Comparison of ENCODE assay signal across 8 mouse cellular contexts in genomic region chr14:20544467-20545411, GRCm38 (mm10). TPM values are rescaled to one million over a fixed set of nuclear protein-coding genes. Genes with fewer than 3 reads are reported as not detected.
DNase-seq lines count a peak whose midpoint lies in the region; ATAC-seq lines count a peak whose summit lies in the region.

No protein-coding gene starts in this region.

- H3K4me2 ChIP-seq in embryonic facial prominence, embryonic 14.5 days (ENCODE audit: low read depth, low read length) = peak overlapping the region; percentile 63
- peak overlapping the region; percentile 44; the same call in 1 of the 2 replicates for H3K4me2 ChIP-seq in limb, embryonic 11.5 days (ENCODE audit: low read depth, severe bottlenecking)
- H3K4me2 ChIP-seq in neural tube, embryonic 15.5 days = peak overlapping the region; percentile 56

- peaks cover 18% of the 10 kb centered on the region for H3K4me1 ChIP-seq in embryonic facial prominence, embryonic 14.5 days (ENCODE audit: control insufficient read depth, insufficient read depth, low read length)
- no peaks in the 10 kb centered on the region for H3K4me1 ChIP-seq in limb, embryonic 11.5 days (ENCODE audit: control insufficient read depth, insufficient read depth, low read length)
- peaks cover 18% of the 10 kb centered on the region for H3K4me1 ChIP-seq in neural tube, embryonic 15.5 days

- peak; percentile 7 for DNase-seq in thymus, postnatal 14 days
- DNase-seq in thymus, adult 18-20 months = no peak
- no peak for DNase-seq in embryonic facial prominence, embryonic 14.5 days (ENCODE audit: low spot score)
- no peak for DNase-seq in limb, embryonic 11.5 days (ENCODE audit: low spot score)
- DNase-seq in thymus, postnatal 36 days = no peak
- no peak for DNase-seq in right cerebral cortex, adult 2 months (ENCODE audit: low spot score in 2 of 2)
- DNase-seq in urinary bladder, postnatal 10 days (ENCODE audit: low spot score) = no peak

- peaks cover 27% of the 10 kb centered on the region for H3K36me3 ChIP-seq in embryonic facial prominence, embryonic 14.5 days (ENCODE audit: control insufficient read depth, insufficient read depth, low read length)
- no peaks in the 10 kb centered on the region for H3K36me3 ChIP-seq in limb, embryonic 11.5 days (ENCODE audit: control insufficient read depth, insufficient read depth, low read length)
- peaks cover 19% of the 10 kb centered on the region for H3K36me3 ChIP-seq in neural tube, embryonic 15.5 days

- peak overlapping the region; percentile 98; the same call in 1 of the 2 replicates for H3K9ac ChIP-seq in embryonic facial prominence, embryonic 14.5 days (ENCODE audit: low read depth, low read length)
- no peak overlapping the region for H3K9ac ChIP-seq in limb, embryonic 11.5 days (ENCODE audit: low read length)
- H3K9ac ChIP-seq in neural tube, embryonic 15.5 days (replicated peaks) = no peak overlapping the region

- WGBS in embryonic facial prominence, embryonic 14.5 days = 70% methylated on average over 7 of the region's 7 CpGs
- 88% methylated on average over 7 of the region's 7 CpGs for WGBS in limb, embryonic 11.5 days
- WGBS in neural tube, embryonic 15.5 days = 77% methylated on average over 7 of the region's 7 CpGs

- peak overlapping the region; percentile 88 for H3K4me3 ChIP-seq in embryonic facial prominence, embryonic 14.5 days (ENCODE audit: low read depth, low read length)
- peak overlapping the region; percentile 96; the same call in 1 of the 2 replicates for H3K4me3 ChIP-seq in limb, embryonic 11.5 days (ENCODE audit: low read depth, low read length)
- H3K4me3 ChIP-seq in neural tube, embryonic 15.5 days (replicated peaks) = peak overlapping the region; percentile 92

- no peaks in the 10 kb centered on the region for H3K9me3 ChIP-seq in embryonic facial prominence, embryonic 14.5 days (ENCODE audit: control insufficient read depth, low read length)
- H3K9me3 ChIP-seq in limb, embryonic 11.5 days (ENCODE audit: control insufficient read depth, low read length) = no peaks in the 10 kb centered on the region
- no peaks in the 10 kb centered on the region for H3K9me3 ChIP-seq in neural tube, embryonic 15.5 days (replicated peaks)

- H3K27ac ChIP-seq in embryonic facial prominence, embryonic 14.5 days (replicated peaks; ENCODE audit: low read depth, low read length) = no peak overlapping the region; the same call in 1 of the 2 replicates
- no peak overlapping the region for H3K27ac ChIP-seq in limb, embryonic 11.5 days (replicated peaks; ENCODE audit: low read depth, low read length)
- H3K27ac ChIP-seq in neural tube, embryonic 15.5 days (replicated peaks) = no peak overlapping the region

- no peak for ATAC-seq in embryonic facial prominence, embryonic 14.5 days (ENCODE audit: low read depth)
- no peak for ATAC-seq in limb, embryonic 11.5 days (ENCODE audit: insufficient number of reproducible peaks, low FRiP score, low TSS enrichment, low read depth)
- ATAC-seq in neural tube, embryonic 15.5 days (ENCODE audit: low FRiP score) = no peak

- H3K27me3 ChIP-seq in embryonic facial prominence, embryonic 14.5 days (replicated peaks; ENCODE audit: control insufficient read depth, insufficient read depth, low read length) = no peaks in the 10 kb centered on the region
- no peaks in the 10 kb centered on the region for H3K27me3 ChIP-seq in limb, embryonic 11.5 days (ENCODE audit: control insufficient read depth, insufficient read depth, low read length)
- H3K27me3 ChIP-seq in neural tube, embryonic 15.5 days (replicated peaks) = no peaks in the 10 kb centered on the region

RNA-seq across cellular contexts. Expression of gene Ppp3cb, which starts 1.6 kb away (rescaled TPM):
- 68.5 and 78.4 TPM in 2 replicates for polyA plus RNA-seq in embryonic facial prominence, embryonic 14.5 days (2014; fragmentation: Nextera tagmentation; extraction: Ambion mirVana)
- polyA plus RNA-seq in limb, embryonic 11.5 days (2014; fragmentation: Nextera tagmentation; extraction: Ambion mirVana) = 55.8 and 56.9 TPM in 2 replicates
- 79.9 and 89.5 TPM in 2 replicates for polyA plus RNA-seq in neural tube, embryonic 15.5 days (2015; fragmentation: Nextera tagmentation; extraction: Ambion mirVana)

RNA-seq across cellular contexts. Expression of gene Mss51, which starts 48.0 kb away (rescaled TPM):
- polyA plus RNA-seq in embryonic facial prominence, embryonic 14.5 days (2014; fragmentation: Nextera tagmentation; extraction: Ambion mirVana) = 2.9 and 4.0 TPM in 2 replicates
- 1.7 and 1.8 TPM in 2 replicates for polyA plus RNA-seq in limb, embryonic 11.5 days (2014; fragmentation: Nextera tagmentation; extraction: Ambion mirVana)
- 0.40 and 0.73 TPM in 2 replicates for polyA plus RNA-seq in neural tube, embryonic 15.5 days (2015; fragmentation: Nextera tagmentation; extraction: Ambion mirVana)
